Mouse (Mus musculus) activated CD4-positive, CD25-positive, alpha-beta regulatory T cell, adult 4 months (primary cell): ENCODE data around the gene Lyplal1. TPM values are rescaled to one million over a fixed set of nuclear protein-coding genes. Genes with fewer than 3 reads are reported as not detected.

ENCODE experiments used
- ATAC-seq: one replicate; pipeline ENCODE4 v1.8.0; 2017
- polyA plus RNA-seq, 2 experiments: library from polyadenylated mRNA; unstranded; fragments of 100-300 nt; shearing (Covaris generic); gene quantifications; one replicate each; pipeline ENCODE4 v1.2.1; 2017

The Lyplal1 gene
- not detected for polyA plus RNA-seq

- no peak for ATAC-seq
These were observed at the start of gene Lyplal1 for GRCm38 (mm10) chr1:186116701-186117488. Lyplal1 (minus strand) TSS chr1:186117310.

GRCm38 (mm10) chr1:186163616-186164015, 46.5 kb upstream of the Lyplal1 start:
- ATAC-seq: no peak

- no peak for ATAC-seq
These were observed 46.1 kb upstream of the Lyplal1 start for GRCm38 (mm10) chr1:186163206-186163605.

- no peak for ATAC-seq
These were observed 33.3 kb upstream of the Lyplal1 start for GRCm38 (mm10) chr1:186150376-186150775.

- ATAC-seq: no peak
These were observed 28.3 kb upstream of the Lyplal1 start for GRCm38 (mm10) chr1:186145444-186145843.

- no peak for ATAC-seq
These were observed 23.1 kb upstream of the Lyplal1 start for GRCm38 (mm10) chr1:186140191-186140590.

GRCm38 (mm10) chr1:186137873-186138272, 20.8 kb upstream of the Lyplal1 start:
- ATAC-seq: no peak

GRCm38 (mm10) chr1:186136636-186137380, 19.7 kb upstream of the Lyplal1 start:
- no peak for ATAC-seq

GRCm38 (mm10) chr1:186131465-186131864, 14.4 kb upstream of the Lyplal1 start:
- no peak for ATAC-seq

- no peak for ATAC-seq
These were observed 11.8 kb upstream of the Lyplal1 start for GRCm38 (mm10) chr1:186128940-186129339.

GRCm38 (mm10) chr1:186126313-186126862, 9.3 kb upstream of the Lyplal1 start:
- ATAC-seq: no peak

GRCm38 (mm10) chr1:186123690-186124089, 6.6 kb upstream of the Lyplal1 start:
- ATAC-seq: no peak

GRCm38 (mm10) chr1:186119856-186120255, 2.7 kb upstream of the Lyplal1 start:
- ATAC-seq: no peak

GRCm38 (mm10) chr1:186116086-186116600, 967 bp downstream of the Lyplal1 start:
- ATAC-seq: no peak

GRCm38 (mm10) chr1:186102313-186102712, 14.8 kb downstream of the Lyplal1 start:
- ATAC-seq: no peak

- no peak for ATAC-seq
These were observed 50.7 kb downstream of the Lyplal1 start for GRCm38 (mm10) chr1:186066266-186066897.

GRCm38 (mm10) chr1:186060041-186060440, 57.1 kb downstream of the Lyplal1 start:
- no peak for ATAC-seq

GRCm38 (mm10) chr1:186054227-186054626, 62.9 kb downstream of the Lyplal1 start:
- ATAC-seq: no peak

- ATAC-seq: no peak
These were observed 63.6 kb downstream of the Lyplal1 start for GRCm38 (mm10) chr1:186053280-186054043.

- no peak for ATAC-seq
These were observed 73.2 kb downstream of the Lyplal1 start for GRCm38 (mm10) chr1:186043709-186044452.

GRCm38 (mm10) chr1:186041841-186042240, 75.3 kb downstream of the Lyplal1 start:
- ATAC-seq: no peak
